Mouse (Mus musculus) cortical plate, adult 2 months (tissue): Measurements from ENCODE around the gene Psma5. TPM values are rescaled to one million over a fixed set of nuclear protein-coding genes. Genes with fewer than 3 reads are reported as not detected.

Experiments
- H3K27ac ChIP-seq: fragments of 200-500 bp; 2 replicates; pipeline ENCODE4 v1.5.1; 2012; ENCODE audit warnings: low read length, control low read depth, inconsistent platforms; ENCODE audit not compliant: insufficient read depth
- H3K4me1 ChIP-seq: fragments of 200-500 bp; 2 replicates; pipeline ENCODE4 v1.6.1; 2011; ENCODE audit warnings: low read length; ENCODE audit not compliant: control insufficient read depth, insufficient read depth
- H3K4me3 ChIP-seq: fragments of 200-500 bp; 2 replicates; pipeline ENCODE4 v1.5.1; 2011; ENCODE audit warnings: mild to moderate bottlenecking, low read length, control low read depth; ENCODE audit not compliant: insufficient read depth
- CTCF ChIP-seq: fragments of 200-500 bp; IDR thresholded peaks from 2 replicates; pipeline ENCODE4 v1.5.1; 2011; ENCODE audit warnings: mild to moderate bottlenecking, control low read depth, low read length; ENCODE audit not compliant: insufficient read depth; ENCODE audit errors: extremely low read depth
- POLR2A ChIP-seq: fragments of 200-500 bp; IDR thresholded peaks from 2 replicates; pipeline ENCODE4 v1.6.1; 2011; ENCODE audit warnings: mild to moderate bottlenecking, low read length, control low read depth; ENCODE audit not compliant: insufficient read depth; ENCODE audit errors: extremely low read depth
- polyA plus RNA-seq: library from polyadenylated mRNA; depleted of rRNA; stranded (reverse); fragments of >200 nt; gene quantifications from 2 replicates; pipeline ENCODE4 v1.2.3, GENCODE M21; 2012

Psma5 gene
- polyA plus RNA-seq, 1 experiment: 121 TPM

- no peak overlapping the region for H3K4me3 ChIP-seq
- no peak overlapping the region for H3K27ac ChIP-seq
- TF ChIP-seq CTCF: no peak
- TF ChIP-seq POLR2A: no peak
- peaks cover 27% of the 10 kb centered on the region for H3K4me1 ChIP-seq
Observed at GRCm38 (mm10) chr3:108304747-108305146, 48.0 kb downstream of the Psma5 start.

GRCm38 (mm10) chr3:108306387-108306786, 49.7 kb downstream of the Psma5 start:
- TF ChIP-seq POLR2A (no peak), CTCF (no peak)
- Histone ChIP-seq H3K4me1 (peaks cover 23% of the 10 kb centered on the region), H3K4me3 (no peak overlapping the region), H3K27ac (peak overlapping the region; percentile 85)

DNA sequence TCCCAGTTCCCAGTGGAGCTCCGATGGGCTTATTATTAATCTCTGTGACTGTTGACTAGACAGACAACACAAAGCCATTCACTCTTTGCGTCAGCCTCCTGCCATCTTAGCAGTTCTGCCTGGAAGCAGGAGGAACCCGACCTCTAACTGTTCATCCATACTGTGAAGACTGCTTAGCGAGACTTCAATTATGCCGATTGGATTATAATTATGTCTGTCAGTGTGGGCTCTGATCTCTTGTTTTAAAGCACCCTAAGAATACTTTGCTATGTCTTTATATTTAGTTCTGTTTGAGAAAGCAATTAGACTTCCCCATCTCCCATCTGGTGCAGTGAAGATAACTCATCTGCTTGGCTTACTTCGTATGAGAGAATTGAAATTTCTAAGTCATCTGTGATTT, 50.8 kb downstream of the Psma5 start:
- no peak for TF ChIP-seq POLR2A
- no peak for TF ChIP-seq CTCF
- Histone ChIP-seq H3K27ac (peak overlapping the region; percentile 68), H3K4me1 (peaks cover 23% of the 10 kb centered on the region), H3K4me3 (no peak overlapping the region)

GRCm38 (mm10) chr3:108310921-108311341, 54.2 kb downstream of the Psma5 start:
- H3K4me3 ChIP-seq: no peak overlapping the region
- no peak for TF ChIP-seq CTCF
- TF ChIP-seq POLR2A: no peak

GRCm38 (mm10) chr3:108311688-108312087, 55.0 kb downstream of the Psma5 start:
- Histone ChIP-seq H3K4me3 (no peak overlapping the region), H3K27ac (no peak overlapping the region), H3K4me1 (peaks cover 9% of the 10 kb centered on the region)
- TF ChIP-seq CTCF: no peak
- no peak for TF ChIP-seq POLR2A

More at GRCm38 (mm10) chr3:108310921-108311341, 54.2 kb downstream of the Psma5 start:
- Histone ChIP-seq H3K27ac (no peak overlapping the region; the same call in 1 of the 2 replicates), H3K4me1 (peaks cover 14% of the 10 kb centered on the region)

GRCm38 (mm10) chr3:108312414-108312813, 55.7 kb downstream of the Psma5 start:
- Histone ChIP-seq H3K4me1 (peaks cover 6% of the 10 kb centered on the region), H3K27ac (no peak overlapping the region), H3K4me3 (no peak overlapping the region)
- TF ChIP-seq CTCF (no peak), POLR2A (no peak)

DNA sequence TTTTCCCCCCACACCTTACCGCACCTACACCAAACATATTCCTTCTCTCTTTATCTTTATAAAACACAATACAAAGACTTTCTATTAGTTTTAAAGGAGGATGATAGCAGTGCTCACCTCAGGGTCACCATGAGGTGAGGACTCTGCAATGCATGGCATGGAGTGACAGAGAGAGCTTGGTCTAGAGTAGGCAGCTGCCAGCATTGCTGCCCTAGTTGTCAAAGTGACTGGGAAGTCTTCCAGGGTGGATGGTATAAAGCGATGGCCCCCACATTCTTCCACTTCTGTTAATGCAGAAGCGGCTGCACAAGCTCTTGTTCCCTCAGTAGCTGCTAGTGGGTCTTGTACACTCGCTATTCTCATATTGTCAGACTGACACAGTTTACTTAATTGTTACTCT, 56.4 kb downstream of the Psma5 start:
- TF ChIP-seq CTCF (no peak), POLR2A (no peak)
- H3K27ac ChIP-seq: no peak overlapping the region
- no peak overlapping the region for H3K4me3 ChIP-seq
- H3K4me1 ChIP-seq: peaks cover 2% of the 10 kb centered on the region

GRCm38 (mm10) chr3:108314038-108314675, 57.4 kb downstream of the Psma5 start:
- H3K4me3 ChIP-seq: no peak overlapping the region
- peaks cover 4% of the 10 kb centered on the region; the same call in 1 of the 2 replicates for H3K4me1 ChIP-seq
- TF ChIP-seq POLR2A: no peak
- TF ChIP-seq CTCF: no peak
- H3K27ac ChIP-seq: no peak overlapping the region

- Histone ChIP-seq H3K27ac (no peak overlapping the region), H3K4me1 (peaks cover 3% of the 10 kb centered on the region; the same call in 1 of the 2 replicates), H3K4me3 (no peak overlapping the region)
- TF ChIP-seq CTCF: no peak
- no peak for TF ChIP-seq POLR2A
Observed at GRCm38 (mm10) chr3:108318517-108318916, 61.8 kb downstream of the Psma5 start.

DNA sequence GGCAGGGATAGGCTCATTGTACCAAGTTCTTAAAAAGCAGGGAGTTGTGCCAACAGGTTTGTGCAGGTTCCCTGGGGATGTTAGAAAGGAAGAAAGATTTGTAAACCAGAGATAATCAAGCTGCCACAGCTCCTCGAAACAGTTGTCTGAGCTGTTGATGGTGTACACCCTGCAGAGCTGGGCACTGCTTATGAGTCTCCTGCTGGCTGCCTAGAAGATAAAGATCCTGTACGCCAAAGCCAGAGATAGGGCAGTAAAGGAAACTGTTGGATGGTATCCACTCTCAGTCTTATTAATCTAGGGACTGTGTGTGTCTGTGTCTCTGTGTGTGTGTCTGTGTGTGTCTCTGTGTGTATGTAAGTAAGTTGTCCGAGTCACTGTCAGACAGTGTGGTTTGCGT, 64.9 kb downstream of the Psma5 start:
- no peak for TF ChIP-seq POLR2A
- TF ChIP-seq CTCF: no peak
- H3K27ac ChIP-seq: no peak overlapping the region

More for the DNA sequence above, 64.9 kb downstream of the Psma5 start:
- H3K4me1 ChIP-seq: peaks cover 3% of the 10 kb centered on the region; the same call in 1 of the 2 replicates
- no peak overlapping the region for H3K4me3 ChIP-seq
